Mouse (Mus musculus): ENCODE data around the gene Gpr45. TPM values are rescaled to one million over a fixed set of nuclear protein-coding genes. Genes with fewer than 3 reads are reported as not detected.
A peak's percentile ranks its signal among the peaks of the same experiment; 100 is the strongest.

Gpr45 gene
- polyA plus RNA-seq, 1 experiment from 2014 or later, result 6.3 TPM

DNA sequence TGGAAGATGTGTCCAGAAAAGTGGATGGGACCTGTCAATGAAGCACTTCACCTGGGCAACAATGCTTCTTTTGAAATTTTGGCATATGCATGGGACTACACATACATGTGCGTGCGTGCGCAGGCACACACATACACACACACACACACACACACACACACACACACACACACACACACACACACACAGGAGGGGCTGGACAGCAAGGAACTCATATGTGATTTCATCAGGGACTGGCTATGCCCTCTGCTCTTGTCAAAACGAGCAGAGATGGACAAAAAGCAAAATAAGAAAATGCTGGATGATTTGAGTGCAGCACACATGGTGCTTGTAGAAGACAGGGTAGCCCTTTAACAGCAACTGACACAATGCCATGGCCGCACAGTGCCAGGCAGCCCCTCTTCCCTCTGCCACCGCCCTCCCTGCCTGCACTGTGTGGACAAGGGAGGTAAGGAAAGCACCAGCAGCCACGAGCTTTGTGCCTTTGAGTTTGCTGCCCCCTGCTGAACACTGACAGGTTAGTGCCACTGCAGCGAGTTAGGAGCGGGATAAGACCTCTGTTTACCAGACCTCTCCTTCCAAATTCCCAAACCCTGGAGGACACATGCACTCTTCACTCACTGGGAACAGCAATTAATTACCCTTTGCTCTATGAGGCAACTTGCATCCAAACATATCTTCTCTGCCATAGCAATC is 113.1 kb downstream of the Gpr45 start:
- ATAC-seq (ENCODE audit: low FRiP score, low TSS enrichment), result peak; percentile 84
- H3K4me1 ChIP-seq (replicated peaks; ENCODE audit: control insufficient read depth, insufficient read depth), result no peaks in the 10 kb centered on the region
- peak; percentile 76 for DNase-seq (ENCODE audit: low spot score)
- no peak overlapping the region for H3K4me3 ChIP-seq (ENCODE audit: low read depth, low read length)
- H3K27me3 ChIP-seq (ENCODE audit: control insufficient read depth, insufficient read depth, low read length), result no peaks in the 10 kb centered on the region
- TF ChIP-seq EP300 (optimal IDR thresholded peaks at IDR 0.05), result no peak
- TF ChIP-seq CTCF (IDR thresholded peaks at IDR 0.05; ENCODE audit: low read depth), result peak; percentile 94
- no peak overlapping the region for H3K4me2 ChIP-seq (replicated peaks; ENCODE audit: low read depth)
- no peak overlapping the region for H3K27ac ChIP-seq (replicated peaks)
- H3K36me3 ChIP-seq (ENCODE audit: control insufficient read depth, insufficient read depth, low read length), result peaks cover under 1% of the 10 kb centered on the region
- no peaks in the 10 kb centered on the region for H3K9me3 ChIP-seq (ENCODE audit: control insufficient read depth, low read length)
- no peak overlapping the region for H3K9ac ChIP-seq (ENCODE audit: low read length)
- 52% methylated on average over 9 of the region's 9 CpGs for WGBS

DNA sequence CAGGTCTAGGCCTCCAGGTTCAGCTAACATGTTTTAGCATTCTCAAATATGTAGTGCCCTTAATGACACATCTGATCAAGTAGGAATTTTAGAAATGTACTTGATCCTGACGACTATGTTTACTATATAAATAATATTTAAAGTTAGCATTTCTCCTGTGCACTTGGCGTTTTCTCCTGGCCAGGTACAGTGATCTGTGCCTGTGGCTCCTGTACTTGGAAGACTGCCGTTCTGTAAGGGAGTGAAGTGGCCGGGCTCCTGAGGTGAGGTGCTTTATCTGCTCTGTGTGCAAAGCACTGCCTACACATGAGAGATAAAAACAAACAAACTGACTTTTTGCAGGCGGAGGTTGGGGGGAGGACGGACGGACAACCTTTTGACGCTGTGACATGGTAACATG is 113.9 kb downstream of the Gpr45 start:
- Histone ChIP-seq H3K4me1 (replicated peaks; ENCODE audit: control insufficient read depth, insufficient read depth) (no peaks in the 10 kb centered on the region), H3K4me2 (replicated peaks; ENCODE audit: low read depth) (no peak overlapping the region), H3K27me3 (ENCODE audit: control insufficient read depth, insufficient read depth, low read length) (no peaks in the 10 kb centered on the region), H3K9me3 (ENCODE audit: control insufficient read depth, low read length) (no peaks in the 10 kb centered on the region), H3K27ac (replicated peaks) (no peak overlapping the region), H3K36me3 (ENCODE audit: control insufficient read depth, insufficient read depth, low read length) (no peaks in the 10 kb centered on the region; the same call in 1 of the 2 replicates), H3K9ac (ENCODE audit: low read length) (no peak overlapping the region), H3K4me3 (ENCODE audit: low read depth, low read length) (no peak overlapping the region)
- no peak for ATAC-seq (ENCODE audit: low FRiP score, low TSS enrichment)
- TF ChIP-seq EP300 (optimal IDR thresholded peaks at IDR 0.05) (no peak), CTCF (IDR thresholded peaks at IDR 0.05; ENCODE audit: low read depth) (no peak)
- DNase-seq (ENCODE audit: low spot score), result no peak
- WGBS, result 76% methylated on average over 8 of the region's 8 CpGs

DNA sequence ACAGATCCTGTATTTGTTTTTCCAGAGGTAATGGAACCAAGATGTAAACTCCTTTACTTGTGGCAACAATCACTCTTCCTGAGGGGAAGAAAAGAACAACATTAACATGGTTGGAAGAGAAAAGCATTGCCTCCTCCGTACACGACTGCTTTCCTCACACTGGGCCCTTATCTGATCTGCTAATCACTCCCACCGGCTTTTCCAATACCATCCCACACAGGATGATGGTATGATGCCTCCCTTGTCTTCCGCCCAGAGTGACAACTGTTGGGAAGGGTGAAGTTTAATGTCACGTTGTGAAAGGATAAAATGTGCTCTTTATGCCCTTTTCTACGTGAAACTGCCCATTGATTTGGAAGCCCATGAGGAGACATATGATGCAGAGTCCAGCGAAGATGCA is 114.9 kb downstream of the Gpr45 start:
- 76% methylated on average over 7 of the region's 7 CpGs for WGBS
- no peak for ATAC-seq (ENCODE audit: low FRiP score, low TSS enrichment)
- no peaks in the 10 kb centered on the region for H3K4me1 ChIP-seq (replicated peaks; ENCODE audit: control insufficient read depth, insufficient read depth)
- DNase-seq (ENCODE audit: low spot score), result no peak
- H3K9me3 ChIP-seq (ENCODE audit: control insufficient read depth, low read length), result no peaks in the 10 kb centered on the region
- no peaks in the 10 kb centered on the region for H3K27me3 ChIP-seq (ENCODE audit: control insufficient read depth, insufficient read depth, low read length)
- H3K27ac ChIP-seq (replicated peaks), result no peak overlapping the region
- no peak overlapping the region for H3K4me3 ChIP-seq (ENCODE audit: low read depth, low read length)
- H3K9ac ChIP-seq (ENCODE audit: low read length), result no peak overlapping the region
- H3K36me3 ChIP-seq (ENCODE audit: control insufficient read depth, insufficient read depth, low read length), result no peaks in the 10 kb centered on the region; the same call in 1 of the 2 replicates
- TF ChIP-seq CTCF (IDR thresholded peaks at IDR 0.05; ENCODE audit: low read depth) (no peak), EP300 (optimal IDR thresholded peaks at IDR 0.05) (no peak)
- no peak overlapping the region for H3K4me2 ChIP-seq (replicated peaks; ENCODE audit: low read depth)

DNA sequence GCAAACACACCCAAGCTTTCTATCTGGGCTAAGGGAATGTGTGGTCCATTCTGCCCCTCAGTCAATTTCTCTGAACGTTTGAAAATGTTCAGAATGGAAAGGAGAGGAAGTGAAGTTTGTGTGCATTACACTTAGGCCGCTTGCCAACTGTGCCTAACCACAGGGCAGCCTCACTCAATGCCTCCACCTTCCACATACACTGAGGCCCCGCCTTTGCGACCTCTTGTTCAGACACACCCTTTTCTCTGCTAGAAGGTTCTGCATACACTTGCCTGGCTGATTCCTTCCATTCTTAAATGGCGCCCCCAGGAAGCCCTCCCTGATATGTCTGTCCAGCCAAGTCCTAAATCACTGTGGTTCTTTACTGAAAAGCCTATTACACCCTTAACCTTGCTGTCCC is 118.1 kb downstream of the Gpr45 start:
- peak; percentile 95 for ATAC-seq (ENCODE audit: low FRiP score, low TSS enrichment)
- Histone ChIP-seq H3K27me3 (ENCODE audit: control insufficient read depth, insufficient read depth, low read length) (no peaks in the 10 kb centered on the region), H3K9me3 (ENCODE audit: control insufficient read depth, low read length) (no peaks in the 10 kb centered on the region), H3K27ac (replicated peaks) (no peak overlapping the region), H3K9ac (ENCODE audit: low read length) (no peak overlapping the region), H3K36me3 (ENCODE audit: control insufficient read depth, insufficient read depth, low read length) (peaks cover 3% of the 10 kb centered on the region), H3K4me1 (replicated peaks; ENCODE audit: control insufficient read depth, insufficient read depth) (no peaks in the 10 kb centered on the region), H3K4me2 (replicated peaks; ENCODE audit: low read depth) (no peak overlapping the region), H3K4me3 (ENCODE audit: low read depth, low read length) (no peak overlapping the region)
- TF ChIP-seq CTCF (IDR thresholded peaks at IDR 0.05; ENCODE audit: low read depth) (no peak), EP300 (optimal IDR thresholded peaks at IDR 0.05) (no peak)
- peak; percentile 89 for DNase-seq (ENCODE audit: low spot score)
- 52% methylated on average over 5 of the region's 5 CpGs for WGBS

DNA sequence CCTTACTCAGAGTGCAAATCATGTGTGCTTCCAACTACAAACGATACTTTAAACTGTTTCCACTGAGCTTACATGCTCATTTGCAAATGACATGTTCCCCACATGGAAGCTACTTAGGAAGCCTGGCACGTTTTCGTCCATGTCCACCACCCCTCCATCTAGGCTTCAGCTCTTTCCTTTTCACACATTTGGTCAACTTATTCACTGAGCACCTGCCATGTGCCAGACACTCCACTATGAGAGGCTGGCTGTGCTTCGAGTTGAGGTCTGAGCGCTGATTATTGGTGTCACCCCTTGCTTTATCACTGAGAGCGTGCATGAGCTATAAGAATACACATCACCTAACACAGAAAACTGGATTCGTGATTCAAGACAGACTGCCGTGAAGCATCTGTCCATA is 119.4 kb downstream of the Gpr45 start:
- WGBS, result 93% methylated on average over 8 of the region's 8 CpGs
- Histone ChIP-seq H3K9ac (ENCODE audit: low read length) (no peak overlapping the region), H3K9me3 (ENCODE audit: control insufficient read depth, low read length) (no peaks in the 10 kb centered on the region), H3K27ac (replicated peaks) (no peak overlapping the region), H3K36me3 (ENCODE audit: control insufficient read depth, insufficient read depth, low read length) (peaks cover 3% of the 10 kb centered on the region), H3K4me1 (replicated peaks; ENCODE audit: control insufficient read depth, insufficient read depth) (no peaks in the 10 kb centered on the region), H3K4me2 (replicated peaks; ENCODE audit: low read depth) (no peak overlapping the region), H3K27me3 (ENCODE audit: control insufficient read depth, insufficient read depth, low read length) (no peaks in the 10 kb centered on the region), H3K4me3 (ENCODE audit: low read depth, low read length) (no peak overlapping the region)
- TF ChIP-seq CTCF (IDR thresholded peaks at IDR 0.05; ENCODE audit: low read depth) (no peak), EP300 (optimal IDR thresholded peaks at IDR 0.05) (no peak)
- ATAC-seq (ENCODE audit: low FRiP score, low TSS enrichment), result no peak
- no peak for DNase-seq (ENCODE audit: low spot score)

DNA sequence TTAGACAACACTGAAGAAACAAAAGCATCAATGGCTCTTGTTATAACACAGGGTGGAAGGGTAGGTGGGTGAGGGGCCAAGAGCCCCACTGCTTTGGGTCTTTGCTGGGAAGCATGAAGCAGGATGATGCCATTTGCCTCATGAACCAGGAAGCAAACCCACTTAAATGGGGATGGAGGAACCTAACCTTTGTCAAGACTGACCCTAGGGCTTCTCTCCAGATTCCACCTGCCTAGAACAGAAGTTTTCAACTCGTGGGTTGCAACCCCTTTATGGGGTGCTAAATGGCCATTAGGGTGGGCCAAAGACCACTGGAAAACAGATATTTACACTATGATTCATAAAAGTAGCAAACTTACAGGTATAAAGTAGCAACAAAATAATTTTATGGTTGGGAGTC is 119.9 kb downstream of the Gpr45 start:
- H3K4me2 ChIP-seq (replicated peaks; ENCODE audit: low read depth), result no peak overlapping the region
- WGBS, result 69% methylated on average over 1 of the region's 1 CpGs
- ATAC-seq (ENCODE audit: low FRiP score, low TSS enrichment) (no peak), DNase-seq (ENCODE audit: low spot score) (no peak)
- H3K9me3 ChIP-seq (ENCODE audit: control insufficient read depth, low read length), result no peaks in the 10 kb centered on the region
- H3K4me3 ChIP-seq (ENCODE audit: low read depth, low read length), result no peak overlapping the region
- H3K9ac ChIP-seq (ENCODE audit: low read length), result no peak overlapping the region
- no peak for TF ChIP-seq CTCF (IDR thresholded peaks at IDR 0.05; ENCODE audit: low read depth)
- H3K36me3 ChIP-seq (ENCODE audit: control insufficient read depth, insufficient read depth, low read length), result peaks cover 3% of the 10 kb centered on the region; the same call in 1 of the 2 replicates
- no peak overlapping the region for H3K27ac ChIP-seq (replicated peaks)
- no peaks in the 10 kb centered on the region for H3K27me3 ChIP-seq (ENCODE audit: control insufficient read depth, insufficient read depth, low read length)
- H3K4me1 ChIP-seq (replicated peaks; ENCODE audit: control insufficient read depth, insufficient read depth), result no peaks in the 10 kb centered on the region
